Comparison of ENCODE assay signal across 7 mouse cellular contexts in genomic region chr11:43633658-43634401, GRCm38 (mm10). TPM values are rescaled to one million over a fixed set of nuclear protein-coding genes. Genes with fewer than 3 reads are reported as not detected.
DNase-seq lines count a peak whose midpoint lies in the region; ATAC-seq and TF ChIP-seq lines count a peak whose summit lies in the region.

No protein-coding gene starts in this region.

- DNase-seq in brain, embryonic 14.5 days (ENCODE audit: low read depth): peak; percentile 82
- DNase-seq in heart, postnatal 14 days: peak; percentile 73 to 80
- peak; percentile 89 for DNase-seq in kidney, postnatal 14 days
- DNase-seq in lung, adult 18-20 months: peak; percentile 62 to 73
- peak; percentile 63 to 79 for DNase-seq in urinary bladder, postnatal 4 days (ENCODE audit: low spot score in 2 of 2)

- no peak for TF ChIP-seq CTCF in brain, embryonic 14.5 days (IDR thresholded peaks at IDR 0.05; ENCODE audit: borderline replicate concordance, extremely low read depth, insufficient read depth, insufficient read length)

- no peak overlapping the region for H3K9ac ChIP-seq in forebrain, embryonic 16.5 days (replicated peaks; ENCODE audit: low read depth, low read length)
- 0 out of 2 replicates have a peak overlapping the region, but pooled peaks have one; percentile 26 for H3K9ac ChIP-seq in neural tube, embryonic 12.5 days

- peak; percentile 67 for ATAC-seq in forebrain, embryonic 16.5 days
- ATAC-seq in neural tube, embryonic 12.5 days (ENCODE audit: low FRiP score, low read depth): peak; percentile 84

- intact Hi-C loops in heart, postnatal 14 days (cut with DNase I): no loop called here

- no peak for TF ChIP-seq POLR2A in brain, embryonic 14.5 days (IDR thresholded peaks at IDR 0.05; ENCODE audit: borderline replicate concordance, extremely low read depth, insufficient read depth, insufficient read length, poor library complexity, severe bottlenecking)

- H3K4me3 ChIP-seq in forebrain, embryonic 16.5 days (replicated peaks; ENCODE audit: low read length): no peak overlapping the region
- no peak overlapping the region for H3K4me3 ChIP-seq in neural tube, embryonic 12.5 days

- H3K27me3 ChIP-seq in forebrain, embryonic 16.5 days (replicated peaks; ENCODE audit: control insufficient read depth, insufficient read depth, low read length): no peaks in the 10 kb centered on the region
- H3K27me3 ChIP-seq in neural tube, embryonic 12.5 days (replicated peaks): no peaks in the 10 kb centered on the region

- no peak overlapping the region for H3K27ac ChIP-seq in forebrain, embryonic 16.5 days (ENCODE audit: low read length)
- H3K27ac ChIP-seq in neural tube, embryonic 12.5 days: 0 out of 2 replicates have a peak overlapping the region, but pooled peaks have one; percentile 57

- no peaks in the 10 kb centered on the region for H3K9me3 ChIP-seq in forebrain, embryonic 16.5 days (ENCODE audit: control insufficient read depth, low read length)
- H3K9me3 ChIP-seq in neural tube, embryonic 12.5 days: no peaks in the 10 kb centered on the region

- H3K36me3 ChIP-seq in forebrain, embryonic 16.5 days (ENCODE audit: control insufficient read depth, insufficient read depth): no peaks in the 10 kb centered on the region
- no peaks in the 10 kb centered on the region for H3K36me3 ChIP-seq in neural tube, embryonic 12.5 days

- WGBS in forebrain, embryonic 16.5 days: 31% methylated on average over 18 of the region's 19 CpGs
- WGBS in neural tube, embryonic 12.5 days: 20% methylated on average over 19 of the region's 19 CpGs

- peak overlapping the region; percentile 20 for H3K4me2 ChIP-seq in forebrain, embryonic 16.5 days (ENCODE audit: low read length)
- peak overlapping the region; percentile 49 for H3K4me2 ChIP-seq in neural tube, embryonic 12.5 days (replicated peaks)

- H3K4me1 ChIP-seq in forebrain, embryonic 16.5 days (replicated peaks; ENCODE audit: control insufficient read depth, insufficient read depth, low read length): peaks cover 6% of the 10 kb centered on the region; the same call in 1 of the 2 replicates
- H3K4me1 ChIP-seq in neural tube, embryonic 12.5 days: peaks cover 9% of the 10 kb centered on the region

RNA-seq across cellular contexts. Expression of gene Fabp6, which starts 32.5 kb away (rescaled TPM):
- not detected in 2 replicates for polyA plus RNA-seq in brain, embryonic 14.5 days (2012; rRNA removed)
- polyA plus RNA-seq in forebrain, embryonic 16.5 days (2015; fragmentation: Nextera tagmentation; extraction: Ambion mirVana): not detected in 2 replicates
- total RNA-seq in heart, postnatal 14 days (2021): not detected
- polyA plus RNA-seq in neural tube, embryonic 12.5 days (2016; fragmentation: Nextera tagmentation; extraction: Ambion mirVana): not detected in 2 replicates

RNA-seq across cellular contexts. Expression of gene 4933415A04Rik, which starts 47.0 kb away (rescaled TPM):
- polyA plus RNA-seq in brain, embryonic 14.5 days (2012; rRNA removed): 0.67 and 1.2 TPM in 2 replicates
- 2.7 and 3.3 TPM in 2 replicates for polyA plus RNA-seq in forebrain, embryonic 16.5 days (2015; fragmentation: Nextera tagmentation; extraction: Ambion mirVana)
- 1 to 10 TPM; 1.2 to 1.6 TPM for total RNA-seq in heart, postnatal 14 days (2021)
- polyA plus RNA-seq in neural tube, embryonic 12.5 days (2016; fragmentation: Nextera tagmentation; extraction: Ambion mirVana): 8.3 and 10.1 TPM in 2 replicates

RNA-seq across cellular contexts. Expression of gene Pwwp2a, which starts 48.0 kb away (rescaled TPM):
- 38.7 and 49.7 TPM in 2 replicates for polyA plus RNA-seq in brain, embryonic 14.5 days (2012; rRNA removed)
- 26.7 and 26.8 TPM in 2 replicates for polyA plus RNA-seq in forebrain, embryonic 16.5 days (2015; fragmentation: Nextera tagmentation; extraction: Ambion mirVana)
- 10 to 100 TPM; 26.1 to 27.7 TPM for total RNA-seq in heart, postnatal 14 days (2021)
- polyA plus RNA-seq in neural tube, embryonic 12.5 days (2016; fragmentation: Nextera tagmentation; extraction: Ambion mirVana): 52.4 and 53.4 TPM in 2 replicates
